ENCODE assay signal across 8 mouse cellular contexts in the genomic region with DNA sequence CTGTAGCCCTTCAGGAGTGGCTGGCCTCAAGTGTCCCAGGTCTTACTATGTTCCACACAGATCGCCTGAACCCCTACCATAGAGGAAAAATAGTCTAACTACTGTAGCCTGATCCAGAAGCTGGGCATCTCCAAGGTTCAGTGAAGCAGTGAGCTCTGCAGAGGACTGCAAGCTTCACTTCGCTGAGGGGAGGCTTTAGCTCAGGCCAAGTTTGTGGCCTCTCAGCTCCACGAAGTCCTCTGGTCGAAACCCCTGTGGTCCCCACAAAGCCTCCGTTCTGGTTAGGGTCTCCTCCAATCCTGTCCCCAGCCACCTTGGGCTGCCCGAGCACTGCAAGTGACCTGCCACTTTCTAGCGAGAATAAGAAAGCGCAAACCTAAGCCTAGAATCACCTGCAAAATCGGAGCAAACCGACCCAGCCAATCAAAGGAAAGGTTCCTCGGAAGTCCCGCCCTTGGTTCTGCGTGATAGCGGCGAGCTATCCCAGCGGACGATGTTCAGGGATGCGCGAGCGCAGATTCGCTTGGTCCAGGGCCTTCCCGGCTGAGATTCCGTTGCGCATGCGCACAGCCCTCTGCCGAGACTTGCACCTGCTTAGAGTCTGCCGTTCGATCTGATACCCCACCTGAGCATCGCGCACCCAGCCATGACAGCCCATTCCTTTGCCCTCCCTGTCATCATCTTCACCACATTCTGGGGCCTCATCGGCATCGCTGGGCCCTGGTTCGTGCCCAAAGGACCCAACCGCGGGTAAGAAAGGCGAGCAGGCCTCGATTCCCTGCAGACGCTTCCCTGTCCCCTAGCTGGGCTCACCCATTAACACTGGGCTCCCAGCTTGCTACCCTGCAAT. TPM values are rescaled to one million over a fixed set of nuclear protein-coding genes. Genes with fewer than 3 reads are reported as not detected.
DNase-seq lines count a peak whose midpoint lies in the region; ATAC-seq and TF ChIP-seq lines count a peak whose summit lies in the region.

A gene (plus strand): TSS at position 511 of the 850 bp plus-strand sequence.

- WGBS in forebrain, embryonic 12.5 days = 3% methylated on average over 38 of the region's 38 CpGs
- 6% methylated on average over 38 of the region's 38 CpGs for WGBS in heart, embryonic 14.5 days
- 5% methylated on average over 38 of the region's 38 CpGs for WGBS in kidney, postnatal 0 days
- 8% methylated on average over 38 of the region's 38 CpGs for WGBS in limb, embryonic 14.5 days

- H3K4me2 ChIP-seq in forebrain, embryonic 12.5 days = peak within 1 kb of the TSS; percentile 88
- peak within 1 kb of the TSS; percentile 78 for H3K4me2 ChIP-seq in heart, embryonic 14.5 days (ENCODE audit: low read length)
- H3K4me2 ChIP-seq in kidney, postnatal 0 days (ENCODE audit: low read length) = peak within 1 kb of the TSS; percentile 65
- H3K4me2 ChIP-seq in limb, embryonic 14.5 days (replicated peaks; ENCODE audit: low read depth, low read length, severe bottlenecking) = peak within 1 kb of the TSS; percentile 63
- peak within 1 kb of the TSS; percentile 75 for H3K4me2 ChIP-seq in myocyte (ENCODE audit: low read depth)

- TF ChIP-seq CTCF in brain, embryonic 14.5 days (IDR thresholded peaks at IDR 0.05; ENCODE audit: borderline replicate concordance, extremely low read depth, insufficient read depth, insufficient read length) = no peak
- no peak for TF ChIP-seq CTCF in kidney, postnatal 0 days (IDR thresholded peaks at IDR 0.05; ENCODE audit: low read depth)

- peak within 1 kb of the TSS; percentile 70 for H3K27ac ChIP-seq in forebrain, embryonic 12.5 days
- H3K27ac ChIP-seq in heart, embryonic 14.5 days (replicated peaks in 1 of 2; ENCODE audit: control insufficient read depth in 1 of 2, insufficient read depth in 1 of 2, low read depth in 2 of 2, low read length in 2 of 2) = no peak within 1 kb of the TSS
- H3K27ac ChIP-seq in kidney, postnatal 0 days = 0 out of 2 replicates have a peak within 1 kb of the TSS, but pooled peaks have one; percentile 21
- no peak within 1 kb of the TSS for H3K27ac ChIP-seq in limb, embryonic 14.5 days (replicated peaks; ENCODE audit: low read depth, low read length)

- H3K36me3 ChIP-seq in forebrain, embryonic 12.5 days (replicated peaks) = peaks cover 17% of the 10 kb centered on the region
- H3K36me3 ChIP-seq in heart, embryonic 14.5 days (ENCODE audit: control insufficient read depth, insufficient read depth, low read length) = no peaks in the 10 kb centered on the region
- 0 out of 2 replicates have a peak, but pooled peaks cover 2% of the 10 kb centered on the region for H3K36me3 ChIP-seq in kidney, postnatal 0 days (ENCODE audit: insufficient read depth, low read length)
- H3K36me3 ChIP-seq in limb, embryonic 14.5 days (ENCODE audit: control insufficient read depth, insufficient read depth, low read length) = peaks cover 15% of the 10 kb centered on the region
- H3K36me3 ChIP-seq in myocyte (ENCODE audit: control insufficient read depth, insufficient read depth) = no peaks in the 10 kb centered on the region

- H3K4me3 ChIP-seq in forebrain, embryonic 12.5 days (replicated peaks) = peak within 1 kb of the TSS; percentile 58
- H3K4me3 ChIP-seq in heart, embryonic 14.5 days (ENCODE audit: control insufficient read depth in 1 of 2, insufficient read depth in 1 of 2, low read depth in 1 of 2, low read length in 2 of 2) = peak within 1 kb of the TSS; percentile 37 to 40
- H3K4me3 ChIP-seq in kidney, postnatal 0 days (replicated peaks; ENCODE audit: low read depth, low read length) = peak within 1 kb of the TSS; percentile 30
- peak within 1 kb of the TSS; percentile 38 for H3K4me3 ChIP-seq in limb, embryonic 14.5 days (replicated peaks; ENCODE audit: low read length)
- H3K4me3 ChIP-seq in myocyte = peak within 1 kb of the TSS; percentile 18

- peak; percentile 7; the same call in 1 of the 2 replicates for TF ChIP-seq POLR2A in brain, embryonic 14.5 days (IDR thresholded peaks at IDR 0.05; ENCODE audit: borderline replicate concordance, extremely low read depth, insufficient read depth, insufficient read length, poor library complexity, severe bottlenecking)
- no peak for TF ChIP-seq POLR2A in limb, embryonic 14.5 days (IDR thresholded peaks at IDR 0.05; ENCODE audit: borderline replicate concordance, extremely low read depth, insufficient read depth, insufficient read length)
- TF ChIP-seq POLR2A in myocyte (IDR thresholded peaks at IDR 0.05; ENCODE audit: insufficient read length, low read depth) = no peak

- no peak within 1 kb of the TSS for H3ac ChIP-seq in myocyte (ENCODE audit: control insufficient read depth, insufficient read length)

- H3K4me1 ChIP-seq in forebrain, embryonic 12.5 days = peaks cover 23% of the 10 kb centered on the region
- H3K4me1 ChIP-seq in heart, embryonic 14.5 days (ENCODE audit: control insufficient read depth in 2 of 2, insufficient read depth in 2 of 2, low read length in 2 of 2) = peaks cover 8 to 9% of the 10 kb centered on the region in 2 experiments; a peak in 3 of 4 replicates
- 0 out of 2 replicates have a peak, but pooled peaks cover 7% of the 10 kb centered on the region for H3K4me1 ChIP-seq in kidney, postnatal 0 days (replicated peaks; ENCODE audit: insufficient read depth, low read length)
- H3K4me1 ChIP-seq in limb, embryonic 14.5 days (ENCODE audit: control insufficient read depth, insufficient read depth, low read length) = peaks cover 18% of the 10 kb centered on the region

- H3K79me2 ChIP-seq in myocyte (ENCODE audit: control insufficient read depth, insufficient read depth) = no peaks in the 10 kb centered on the region

- ATAC-seq in forebrain, embryonic 12.5 days (ENCODE audit: low FRiP score) = peak; percentile 95
- ATAC-seq in heart, embryonic 14.5 days (ENCODE audit: insufficient number of reproducible peaks, insufficient read depth, low FRiP score, low read depth) = peak; percentile 49; the same call in 1 of the 2 replicates
- peak; percentile 84 for ATAC-seq in kidney, postnatal 0 days (replicated peaks; ENCODE audit: low FRiP score, low read depth)
- peak; percentile 78 for ATAC-seq in limb, embryonic 14.5 days (ENCODE audit: low FRiP score, low read depth)

- peak within 1 kb of the TSS; percentile 82 for H3K9ac ChIP-seq in forebrain, embryonic 12.5 days
- H3K9ac ChIP-seq in heart, embryonic 14.5 days (ENCODE audit: low read length) = peak within 1 kb of the TSS; percentile 68
- peak within 1 kb of the TSS; percentile 50; the same call in 1 of the 2 replicates for H3K9ac ChIP-seq in kidney, postnatal 0 days (ENCODE audit: low read depth, low read length)
- H3K9ac ChIP-seq in limb, embryonic 14.5 days (ENCODE audit: low read depth, low read length, severe bottlenecking) = peak within 1 kb of the TSS; percentile 41; the same call in 1 of the 2 replicates

- H3K27me3 ChIP-seq in forebrain, embryonic 12.5 days = no peaks in the 10 kb centered on the region
- H3K27me3 ChIP-seq in heart, embryonic 14.5 days (ENCODE audit: control insufficient read depth, insufficient read depth, low read length) = no peaks in the 10 kb centered on the region
- H3K27me3 ChIP-seq in kidney, postnatal 0 days (ENCODE audit: insufficient read depth, low read length) = no peaks in the 10 kb centered on the region
- H3K27me3 ChIP-seq in limb, embryonic 14.5 days (ENCODE audit: control insufficient read depth, insufficient read depth, low read length) = no peaks in the 10 kb centered on the region
- no peaks in the 10 kb centered on the region for H3K27me3 ChIP-seq in myocyte (ENCODE audit: control insufficient read depth, insufficient read depth, insufficient read length)

- no peaks in the 10 kb centered on the region for H3K9me3 ChIP-seq in forebrain, embryonic 12.5 days
- H3K9me3 ChIP-seq in heart, embryonic 14.5 days (ENCODE audit: control insufficient read depth, low read length) = no peaks in the 10 kb centered on the region
- no peaks in the 10 kb centered on the region for H3K9me3 ChIP-seq in kidney, postnatal 0 days (replicated peaks; ENCODE audit: low read length)
- H3K9me3 ChIP-seq in limb, embryonic 14.5 days (ENCODE audit: control insufficient read depth, low read length) = no peaks in the 10 kb centered on the region

- peak; percentile 64 for DNase-seq in 3T3-L1 (ENCODE audit: low read depth, low spot score)
- peak; percentile 99 for DNase-seq in brain, embryonic 14.5 days (ENCODE audit: low read depth)
- peak; percentile 92 for DNase-seq in kidney, postnatal 0 days (ENCODE audit: low spot score)
- peak; percentile 77 for DNase-seq in limb, embryonic 14.5 days (ENCODE audit: low spot score)
- DNase-seq in testis, postnatal 10 days (ENCODE audit: low spot score) = peak; percentile 92

TF ChIP-seq in myocyte, 11 proteins besides CTCF, POLR2A, EP300 and RAD21:
- TF ChIP-seq E2F4 (IDR thresholded peaks at IDR 0.05; ENCODE audit: insufficient read depth) (no peak), MYOG (IDR thresholded peaks at IDR 0.05; ENCODE audit: control insufficient read depth in 1 of 3, insufficient read depth in 1 of 3, insufficient read length in 2 of 3, low read depth in 2 of 3) (peak in 1 of 3 experiments; percentile 25), POLR2AphosphoS2 (IDR thresholded peaks at IDR 0.05; ENCODE audit: insufficient read length, low read depth) (no peak), TCF12 (IDR thresholded peaks at IDR 0.05; ENCODE audit: insufficient read depth, poor library complexity, severe bottlenecking) (no peak), REST (IDR thresholded peaks at IDR 0.05; ENCODE audit: insufficient read depth, insufficient read length) (no peak), MYOD1 (IDR thresholded peaks at IDR 0.05; ENCODE audit: control insufficient read depth in 1 of 3, insufficient read length in 2 of 3, low read depth in 2 of 3) (peak in 1 of 3 experiments; percentile 17), SRF (IDR thresholded peaks at IDR 0.05; ENCODE audit: control insufficient read depth, insufficient read length, low read depth) (no peak), TCF3 (IDR thresholded peaks at IDR 0.05; ENCODE audit: insufficient read length, low read depth) (no peak), CEBPB (IDR thresholded peaks at IDR 0.05; ENCODE audit: insufficient read depth, poor library complexity, severe bottlenecking) (no peak), MAX (IDR thresholded peaks at IDR 0.05; ENCODE audit: low read depth) (no peak), USF1 (IDR thresholded peaks at IDR 0.05; ENCODE audit: low read depth) (no peak)

RNA-seq across cellular contexts. Expression of the gene that starts here (rescaled TPM):
- polyA plus RNA-seq in brain, embryonic 14.5 days (2012; rRNA removed) = 220 and 228 TPM in 2 replicates
- polyA plus RNA-seq in forebrain, embryonic 12.5 days (2016; fragmentation: Nextera tagmentation; extraction: Ambion mirVana) = 78.6 and 88.3 TPM in 2 replicates
- 21.8 and 22.8 TPM in 2 replicates for polyA plus RNA-seq in heart, embryonic 14.5 days (2014; fragmentation: Nextera tagmentation; extraction: Ambion mirVana)
- 31.1 and 34.6 TPM in 2 replicates for polyA plus RNA-seq in kidney, postnatal 0 days (2015; fragmentation: Nextera tagmentation; extraction: Ambion mirVana)
- polyA plus RNA-seq in limb, embryonic 14.5 days (2012; rRNA removed) = 11.0 and 13.1 TPM in 2 replicates
- polyA plus RNA-seq in limb, embryonic 14.5 days (2014; fragmentation: Nextera tagmentation; extraction: Ambion mirVana) = 7.8 and 8.7 TPM in 2 replicates
- 5.1 TPM for polyA plus RNA-seq in myocyte (2012; fragmentation: generic; extraction: Trizol)

Comparison
In these comparisons a context has a peak if more than half of its experiments do, and no peak if none do; other contexts are left out.
1. H3K27ac ChIP-seq: peak in forebrain, embryonic 12.5 days (single experiment) and kidney, postnatal 0 days (single experiment); none in heart, embryonic 14.5 days (0 of 2) and limb, embryonic 14.5 days (single experiment).
2. Peak in every context shown above with its lines, with median percentiles within 50 percentile points of each other: DNase-seq, ATAC-seq, H3K4me2 ChIP-seq, H3K4me3 ChIP-seq and H3K9ac ChIP-seq.